Mouse (Mus musculus): ENCODE results near the gene Acr. TPM values are rescaled to one million over a fixed set of nuclear protein-coding genes. Genes with fewer than 3 reads are reported as not detected.

Acr gene
- total RNA-seq, 1 experiment from 2014 or later: not detected

GRCm38 (mm10) chr15:89547321-89547720, 20.8 kb upstream of the Acr start:
- no peak for ATAC-seq (replicated peaks; ENCODE audit: low read depth, poor library complexity, severe bottlenecking)

- no peak for ATAC-seq (replicated peaks; ENCODE audit: low read depth, poor library complexity, severe bottlenecking)
Observed at GRCm38 (mm10) chr15:89547824-89548601, 20.1 kb upstream of the Acr start.

GRCm38 (mm10) chr15:89548837-89549236, 19.3 kb upstream of the Acr start:
- ATAC-seq (replicated peaks; ENCODE audit: low read depth, poor library complexity, severe bottlenecking): no peak

GRCm38 (mm10) chr15:89550506-89550905, 17.6 kb upstream of the Acr start:
- no peak for ATAC-seq (replicated peaks; ENCODE audit: low read depth, poor library complexity, severe bottlenecking)

GRCm38 (mm10) chr15:89551733-89552132, 16.4 kb upstream of the Acr start:
- no peak for ATAC-seq (replicated peaks; ENCODE audit: low read depth, poor library complexity, severe bottlenecking)

GRCm38 (mm10) chr15:89555591-89555990, 12.5 kb upstream of the Acr start:
- 0 out of 2 replicates have a peak, but pooled peaks have one; percentile 13 for ATAC-seq (replicated peaks; ENCODE audit: low read depth, poor library complexity, severe bottlenecking)

- no peak for ATAC-seq (replicated peaks; ENCODE audit: low read depth, poor library complexity, severe bottlenecking)
Observed at GRCm38 (mm10) chr15:89556401-89557178, 11.5 kb upstream of the Acr start.

GRCm38 (mm10) chr15:89557179-89557995, 10.7 kb upstream of the Acr start:
- ATAC-seq (replicated peaks; ENCODE audit: low read depth, poor library complexity, severe bottlenecking): no peak

GRCm38 (mm10) chr15:89557996-89558390, 10.1 kb upstream of the Acr start:
- ATAC-seq (replicated peaks; ENCODE audit: low read depth, poor library complexity, severe bottlenecking): no peak

- ATAC-seq (replicated peaks; ENCODE audit: low read depth, poor library complexity, severe bottlenecking): no peak
Observed at GRCm38 (mm10) chr15:89559202-89559731, 8.9 kb upstream of the Acr start.

GRCm38 (mm10) chr15:89572147-89572546, 4.0 kb downstream of the Acr start:
- ATAC-seq (replicated peaks; ENCODE audit: low read depth, poor library complexity, severe bottlenecking): peak; percentile 79

- no peak for ATAC-seq (replicated peaks; ENCODE audit: low read depth, poor library complexity, severe bottlenecking)
Observed at GRCm38 (mm10) chr15:89582494-89582893, 14.4 kb downstream of the Acr start.

GRCm38 (mm10) chr15:89585101-89585500, 17.0 kb downstream of the Acr start:
- ATAC-seq (replicated peaks; ENCODE audit: low read depth, poor library complexity, severe bottlenecking): no peak

GRCm38 (mm10) chr15:89585631-89586030, 17.5 kb downstream of the Acr start:
- no peak for ATAC-seq (replicated peaks; ENCODE audit: low read depth, poor library complexity, severe bottlenecking)

- ATAC-seq (replicated peaks; ENCODE audit: low read depth, poor library complexity, severe bottlenecking): no peak
Observed at GRCm38 (mm10) chr15:89589146-89589545, 21.0 kb downstream of the Acr start.

- no peak for ATAC-seq (replicated peaks; ENCODE audit: low read depth, poor library complexity, severe bottlenecking)
Observed at GRCm38 (mm10) chr15:89591317-89591716, 23.2 kb downstream of the Acr start.

- peak; percentile 99 for ATAC-seq (replicated peaks; ENCODE audit: low read depth, poor library complexity, severe bottlenecking)
Observed at GRCm38 (mm10) chr15:89591723-89592455, 23.8 kb downstream of the Acr start, which contains the start of gene Rabl2. TSS of gene Rabl2 (minus strand) at chr15:89591923.

- no peak for ATAC-seq (replicated peaks; ENCODE audit: low read depth, poor library complexity, severe bottlenecking)
Observed at GRCm38 (mm10) chr15:89592548-89592947, 24.4 kb downstream of the Acr start.

GRCm38 (mm10) chr15:89605822-89606570, 37.9 kb downstream of the Acr start:
- peak; percentile 54; the same call in 1 of the 2 replicates for ATAC-seq (replicated peaks; ENCODE audit: low read depth, poor library complexity, severe bottlenecking)

Measured in common myeloid progenitor, adult 5-6 weeks (primary cell).